Mouse (Mus musculus) midbrain, postnatal 0 days (tissue): ENCODE data around the gene Actl6b. TPM values are rescaled to one million over a fixed set of nuclear protein-coding genes. Genes with fewer than 3 reads are reported as not detected.

Source experiments
- ATAC-seq: fragments of 200-750 bp; cut with Nextera tagmentation; 2 replicates; pipeline ENCODE4 v1.8.0; 2017; ENCODE audit warnings: moderate number of reproducible peaks, mild to moderate bottlenecking, moderate TSS enrichment, moderate library complexity; ENCODE audit not compliant: low FRiP score
- DNase-seq: peaks from one replicate; pipeline ENCODE4 v3.0.0-alpha.2; 2015; ENCODE audit warnings: low spot score
- H3K27ac ChIP-seq: fragments of 300-500 bp; sonication (generic); 2 replicates; pipeline ENCODE4 v1.5.1; 2014; ENCODE audit warnings: low read depth, mild to moderate bottlenecking, low read length, mixed read lengths
- H3K27me3 ChIP-seq: fragments of 300-500 bp; sonication (generic); 2 replicates; pipeline ENCODE4 v1.6.1; 2014; ENCODE audit warnings: low read length, control low read depth, mixed read lengths; ENCODE audit not compliant: insufficient read depth
- H3K36me3 ChIP-seq: fragments of 300-500 bp; sonication (generic); 2 replicates; pipeline ENCODE4 v1.6.1; 2014; ENCODE audit warnings: low read length, control low read depth, mixed read lengths; ENCODE audit not compliant: insufficient read depth
- H3K4me1 ChIP-seq: fragments of 300-500 bp; sonication (generic); 2 replicates; pipeline ENCODE4 v1.6.1; 2014; ENCODE audit warnings: mild to moderate bottlenecking, control low read depth, antibody characterized with exemption, low read length, mixed read lengths; ENCODE audit not compliant: insufficient read depth
- H3K4me2 ChIP-seq: fragments of 300-500 bp; sonication (generic); 2 replicates; pipeline ENCODE4 v1.6.1; 2014; ENCODE audit warnings: low read depth, mild to moderate bottlenecking, low read length, mixed read lengths; ENCODE audit not compliant: poor library complexity, severe bottlenecking
- H3K4me3 ChIP-seq: fragments of 300-500 bp; sonication (generic); 2 replicates; pipeline ENCODE4 v1.5.1; 2014; ENCODE audit warnings: low read depth, mild to moderate bottlenecking, low read length, moderate library complexity
- H3K9ac ChIP-seq: fragments of 300-500 bp; sonication (generic); replicated peaks from 2 replicates; pipeline ENCODE4 v1.6.1; 2014; ENCODE audit warnings: mild to moderate bottlenecking, low read length, moderate library complexity, mixed read lengths; ENCODE audit not compliant: poor library complexity, severe bottlenecking
- H3K9me3 ChIP-seq: fragments of 300-500 bp; sonication (generic); 2 replicates; pipeline ENCODE4 v1.6.1; 2016; ENCODE audit warnings: low read length, control low read depth
- CTCF ChIP-seq: IDR thresholded peaks from 2 replicates; pipeline ENCODE4 v1.5.1; 2016; ENCODE audit warnings: antibody characterized with exemption, mild to moderate bottlenecking
- WGBS: fragments of 180-500 bp; shearing (Covaris S2); extraction: QIAGEN DNeasy Blood & Tissue Kit; methylation state at CpG from one replicate; pipeline ENCODE4 v1.1.7; 2014; 5-methylcytosine and 5-hydroxymethylcytosine counted together
- polyA plus RNA-seq: library from polyadenylated mRNA; unstranded; fragments of >200 nt; fragmentation: Nextera tagmentation; extraction: Ambion mirVana; gene quantifications from 2 replicates; pipeline ENCODE4 v1.2.1, GENCODE M21; 2015
- total RNA-seq: library from RNA; depleted of rRNA; stranded (reverse); fragments of >200 nt; gene quantifications from 2 replicates; pipeline ENCODE4 v1.2.3, GENCODE M21; 2014

Gene Actl6b
- total and polyA plus RNA-seq, 2 experiments from 2014 or later = 248 to 264 TPM

DNA sequence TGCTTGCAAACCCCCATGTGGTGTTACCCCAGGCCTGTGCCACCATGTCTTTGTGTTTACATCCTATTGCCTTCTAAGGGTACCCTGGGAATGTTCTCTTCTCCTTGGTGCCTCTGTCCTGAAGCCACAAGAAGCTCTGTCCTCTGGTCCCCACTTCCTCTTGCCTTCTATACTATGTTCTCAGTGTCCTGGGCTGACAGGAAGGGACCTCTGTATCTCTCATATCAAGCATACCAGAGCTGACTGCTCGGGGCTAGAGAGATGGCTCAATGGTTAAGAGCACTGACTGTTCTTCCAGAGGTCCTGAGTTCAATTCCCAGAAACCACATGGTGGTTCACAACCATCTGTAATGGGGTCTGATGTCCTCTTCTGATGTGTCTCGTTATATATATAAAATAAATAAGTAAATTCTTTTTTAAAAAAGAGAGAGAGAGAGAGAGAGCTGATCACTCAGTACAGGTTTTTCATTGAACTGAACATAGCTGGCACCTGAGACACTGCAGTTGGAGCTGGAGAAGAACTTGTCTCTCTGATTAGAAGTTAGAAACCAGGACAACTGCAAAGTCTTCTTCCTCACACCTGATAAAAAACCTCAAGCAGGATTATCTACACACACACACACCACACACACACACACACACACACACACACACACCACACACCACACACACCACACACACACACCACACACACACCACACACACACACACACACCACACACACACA, 44.9 kb downstream of the Actl6b start:
- Histone ChIP-seq H3K4me1 (peaks cover 10% of the 10 kb centered on the region; the same call in 1 of the 2 replicates), H3K36me3 (0 out of 2 replicates have a peak, but pooled peaks cover 3% of the 10 kb centered on the region), H3K27ac (no peak overlapping the region), H3K27me3 (no peaks in the 10 kb centered on the region), H3K4me3 (no peak overlapping the region), H3K9ac (no peak overlapping the region), H3K4me2 (no peak overlapping the region), H3K9me3 (no peaks in the 10 kb centered on the region)
- 83% methylated on average over 2 of the region's 2 CpGs for WGBS
- DNase-seq (no peak), ATAC-seq (no peak)
- TF ChIP-seq CTCF = no peak

DNA sequence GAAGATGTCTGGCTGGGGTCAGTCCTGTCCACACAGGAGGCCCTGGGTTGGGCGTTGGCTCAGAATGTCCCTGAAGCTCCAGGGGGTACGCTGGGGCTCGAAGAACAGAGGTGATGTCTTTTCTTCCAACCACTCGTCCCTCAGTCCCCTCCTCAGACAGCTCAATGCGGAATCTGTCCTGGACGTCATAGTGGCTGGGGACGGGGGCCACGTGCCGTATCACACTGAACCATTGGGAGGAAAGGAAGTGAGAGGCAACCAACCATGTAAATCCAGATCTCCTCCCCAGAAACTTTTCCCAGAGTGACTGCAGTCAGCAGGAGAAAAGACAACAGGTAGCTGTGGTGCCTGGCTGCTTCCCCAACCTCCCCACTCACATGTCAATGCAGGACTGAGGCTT, 46.3 kb downstream of the Actl6b start:
- peak overlapping the region; percentile 85 for H3K9ac ChIP-seq
- WGBS = 45% methylated on average over 9 of the region's 9 CpGs
- H3K4me3 ChIP-seq = peak overlapping the region; percentile 81
- no peak for TF ChIP-seq CTCF
- peak overlapping the region; percentile 96 for H3K4me2 ChIP-seq
- H3K27me3 ChIP-seq = no peaks in the 10 kb centered on the region
- DNase-seq (no peak), ATAC-seq (no peak)
- H3K9me3 ChIP-seq = no peaks in the 10 kb centered on the region
- H3K36me3 ChIP-seq = 0 out of 2 replicates have a peak, but pooled peaks cover 3% of the 10 kb centered on the region
- peaks cover 10% of the 10 kb centered on the region; the same call in 1 of the 2 replicates for H3K4me1 ChIP-seq
- H3K27ac ChIP-seq = no peak overlapping the region

DNA sequence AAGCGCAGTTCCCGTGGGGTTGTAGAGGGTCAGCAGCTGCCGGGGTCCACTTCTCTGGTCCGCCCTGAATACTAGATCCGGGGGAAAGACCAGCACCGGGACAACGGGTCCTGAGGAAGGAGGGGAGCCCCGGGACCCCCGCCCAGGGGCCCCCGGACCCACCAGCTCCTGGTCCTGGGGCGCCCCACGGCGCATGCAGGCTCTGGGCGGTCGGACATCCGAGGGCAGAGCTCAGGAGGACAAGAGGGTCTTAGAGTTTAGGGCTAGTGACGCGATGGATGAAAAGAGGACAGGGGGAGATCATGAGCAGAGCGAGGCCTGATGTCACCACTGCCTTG, 46.9 kb downstream of the Actl6b start:
- no peak for TF ChIP-seq CTCF
- WGBS = 1% methylated on average over 19 of the region's 19 CpGs
- Histone ChIP-seq H3K27me3 (no peaks in the 10 kb centered on the region), H3K4me3 (peak overlapping the region; percentile 81), H3K9me3 (no peaks in the 10 kb centered on the region), H3K27ac (peak overlapping the region; percentile 72), H3K4me2 (peak overlapping the region; percentile 96), H3K36me3 (0 out of 2 replicates have a peak, but pooled peaks cover 3% of the 10 kb centered on the region), H3K9ac (peak overlapping the region; percentile 85), H3K4me1 (peaks cover 10% of the 10 kb centered on the region; the same call in 1 of the 2 replicates)
- peak; percentile 36 for ATAC-seq
- no peak for DNase-seq

DNA sequence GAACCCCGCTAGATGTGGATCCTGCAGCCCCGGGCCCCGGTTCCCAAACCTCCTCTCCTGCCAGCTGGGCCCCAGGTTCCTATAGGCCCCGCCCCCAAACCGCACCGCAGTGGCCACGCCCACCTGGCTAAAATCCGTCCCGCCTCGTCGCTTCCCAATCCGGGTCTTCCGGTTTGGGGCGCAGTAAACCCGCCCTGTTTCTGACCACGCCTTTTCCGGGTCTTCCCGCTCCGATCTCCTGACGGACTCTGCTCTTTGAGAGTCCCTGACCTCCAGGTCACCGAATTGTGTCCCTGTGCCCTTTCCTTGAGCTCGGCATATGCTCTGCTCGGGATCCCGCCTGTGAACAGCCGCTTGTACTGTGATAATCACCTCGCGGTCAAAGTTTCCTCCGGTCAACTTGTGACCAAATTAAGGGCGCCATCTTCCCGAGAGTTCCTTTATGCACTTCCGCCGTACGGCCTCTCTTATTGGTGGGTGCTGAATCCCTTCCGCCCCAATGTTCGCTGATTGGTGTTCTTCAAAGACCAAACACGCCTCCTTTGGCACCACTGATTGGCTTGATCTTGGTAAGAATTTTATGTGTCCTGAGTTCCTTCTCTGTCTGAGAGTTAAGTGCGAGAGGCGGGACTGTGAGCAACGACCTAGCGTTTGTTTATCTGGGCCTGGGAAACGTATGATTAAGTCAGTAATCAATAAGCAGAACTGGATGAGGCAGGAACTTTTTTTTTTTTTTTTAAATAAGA, 47.5 kb downstream of the Actl6b start, which contains the start of gene Mospd3:
TSS of gene Mospd3 (minus strand) at position 440 of the 746 bp plus-strand sequence.
- H3K27ac ChIP-seq = peak within 1 kb of the TSS; percentile 72
- peak within 1 kb of the TSS; percentile 81 for H3K4me3 ChIP-seq
- 0 out of 2 replicates have a peak, but pooled peaks cover 3% of the 10 kb centered on the region for H3K36me3 ChIP-seq
- peak; percentile 23 for TF ChIP-seq CTCF
- peaks cover 10% of the 10 kb centered on the region; the same call in 1 of the 2 replicates for H3K4me1 ChIP-seq
- peak within 1 kb of the TSS; percentile 85 for H3K9ac ChIP-seq
- H3K4me2 ChIP-seq = peak within 1 kb of the TSS; percentile 96
- no peaks in the 10 kb centered on the region for H3K9me3 ChIP-seq
- WGBS = under 1% methylated on average over 41 of the region's 41 CpGs
- DNase-seq = peak; percentile 99
- peak; percentile 95 for ATAC-seq
- no peaks in the 10 kb centered on the region for H3K27me3 ChIP-seq

DNA sequence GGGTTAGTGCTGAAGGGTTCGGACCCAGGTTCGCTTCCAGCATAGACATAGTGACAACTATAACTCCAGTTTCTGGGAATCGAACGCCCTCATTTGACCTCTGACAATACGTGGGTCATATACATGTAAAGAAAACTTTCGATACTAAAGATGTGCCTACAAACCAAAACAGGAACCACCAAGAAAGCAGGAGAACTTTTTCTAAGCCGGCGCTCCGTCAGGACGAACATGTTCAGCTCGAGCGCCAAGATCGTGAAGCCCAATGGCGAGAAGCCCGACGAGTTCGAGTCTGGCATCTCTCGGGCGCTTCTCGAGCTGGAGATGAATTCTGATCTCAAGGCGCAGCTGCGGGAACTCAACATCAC, 48.0 kb downstream of the Actl6b start:
- 0 out of 2 replicates have a peak overlapping the region, but pooled peaks have one; percentile 72 for H3K27ac ChIP-seq
- DNase-seq = no peak
- peaks cover 10% of the 10 kb centered on the region; the same call in 1 of the 2 replicates for H3K4me1 ChIP-seq
- H3K4me3 ChIP-seq = peak overlapping the region; percentile 81
- 0% methylated on average over 22 of the region's 22 CpGs for WGBS
- H3K27me3 ChIP-seq = no peaks in the 10 kb centered on the region
- peak overlapping the region; percentile 61 for H3K4me2 ChIP-seq
- 0 out of 2 replicates have a peak, but pooled peaks cover 3% of the 10 kb centered on the region for H3K36me3 ChIP-seq
- no peaks in the 10 kb centered on the region for H3K9me3 ChIP-seq
- 0 out of 2 replicates have a peak overlapping the region, but pooled peaks have one; percentile 19 for H3K9ac ChIP-seq
- TF ChIP-seq CTCF = no peak
- ATAC-seq = no peak
